ENCODE assay signal across 12 mouse cellular contexts in the genomic region with DNA sequence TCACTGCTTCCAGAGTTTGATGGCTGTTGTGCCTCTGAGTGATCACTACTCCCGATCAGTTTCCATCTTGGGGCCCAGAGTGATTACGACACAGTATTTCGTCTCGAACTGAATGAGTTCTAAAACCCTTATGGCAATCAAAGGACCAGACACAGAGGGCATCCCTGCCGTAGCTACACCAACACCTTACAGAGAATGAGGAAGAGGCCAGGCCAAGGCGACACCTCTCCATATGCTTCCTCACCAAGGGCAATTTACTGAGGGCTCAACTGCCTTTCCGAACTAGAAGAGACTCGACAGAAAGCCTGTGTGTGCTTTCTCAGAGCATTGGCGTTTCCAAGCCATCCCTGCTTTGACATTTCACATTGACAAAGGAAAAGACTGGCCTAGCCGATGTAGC.
A peak's percentile ranks its signal among the peaks of the same experiment; 100 is the strongest.
DNase-seq lines count a peak whose midpoint lies in the region; ATAC-seq and TF ChIP-seq lines count a peak whose summit lies in the region.
"Had no signal": no experiment of that assay in that cellular context is flagged by ENCODE, and none has a peak within 500 bp of the region (broad histone marks: within the 10 kb centered on the region; RNA-seq: fewer than 3 reads in every experiment).

No protein-coding gene starts in this region.

- H3K27me3 ChIP-seq in heart, embryonic 16.5 days (ENCODE audit: control insufficient read depth, insufficient read depth, low read length), result no peaks in the 10 kb centered on the region
- no peaks in the 10 kb centered on the region for H3K27me3 ChIP-seq in lung, embryonic 14.5 days (ENCODE audit: insufficient read depth, low read length)
- H3K27me3 ChIP-seq in hindbrain, embryonic 15.5 days, result no peaks in the 10 kb centered on the region
- H3K27me3 ChIP-seq: embryonic facial prominence, embryonic 15.5 days; midbrain, embryonic 12.5 days had no signal

- 51% methylated on average over 10 of the region's 10 CpGs for WGBS in heart, embryonic 16.5 days
- 57% methylated on average over 10 of the region's 10 CpGs for WGBS in lung, embryonic 14.5 days
- WGBS in hindbrain, embryonic 15.5 days, result 67% methylated on average over 10 of the region's 10 CpGs

- H3K4me1 ChIP-seq in heart, embryonic 16.5 days (ENCODE audit: control insufficient read depth, insufficient read depth, low read length), result no peaks in the 10 kb centered on the region
- no peaks in the 10 kb centered on the region for H3K4me1 ChIP-seq in lung, embryonic 14.5 days (ENCODE audit: insufficient read depth)
- 0 out of 2 replicates have a peak, but pooled peaks cover 4% of the 10 kb centered on the region for H3K4me1 ChIP-seq in hindbrain, embryonic 15.5 days (replicated peaks)
- H3K4me1 ChIP-seq: embryonic facial prominence, embryonic 15.5 days had no signal

- peak overlapping the region; percentile 48; the same call in 1 of the 2 replicates for H3K4me3 ChIP-seq in heart, embryonic 16.5 days (ENCODE audit: low read length)
- 0 out of 2 replicates have a peak overlapping the region, but pooled peaks have one; percentile 0 for H3K4me3 ChIP-seq in lung, embryonic 14.5 days (ENCODE audit: low read depth, low read length)
- H3K4me3 ChIP-seq in hindbrain, embryonic 15.5 days, result no peak overlapping the region
- H3K4me3 ChIP-seq in gastrocnemius, adult 2 months, result no peak overlapping the region
- H3K4me3 ChIP-seq: embryonic facial prominence, embryonic 15.5 days had no signal

- no peak for ATAC-seq in heart, embryonic 16.5 days (replicated peaks; ENCODE audit: extremely low read depth, insufficient read depth, low FRiP score)
- ATAC-seq in lung, embryonic 14.5 days (ENCODE audit: insufficient read depth), result no peak
- ATAC-seq in hindbrain, embryonic 15.5 days (ENCODE audit: low FRiP score, low read depth), result 0 out of 2 replicates have a peak, but pooled peaks have one; percentile 30
- ATAC-seq: liver, postnatal 0 days had no signal

- TF ChIP-seq CTCF in lung, embryonic 14.5 days (IDR thresholded peaks at IDR 0.05; ENCODE audit: low read depth), result no peak
- TF ChIP-seq CTCF in gastrocnemius, adult 2 months (IDR thresholded peaks at IDR 0.05), result no peak

- H3K4me2 ChIP-seq in heart, embryonic 16.5 days (ENCODE audit: low read depth, low read length), result peak overlapping the region; percentile 65
- peak overlapping the region; percentile 42 for H3K4me2 ChIP-seq in lung, embryonic 14.5 days
- peak overlapping the region; percentile 33; the same call in 1 of the 2 replicates for H3K4me2 ChIP-seq in hindbrain, embryonic 15.5 days

- peak overlapping the region; percentile 72 for H3K9ac ChIP-seq in heart, embryonic 16.5 days (ENCODE audit: low read length)
- H3K9ac ChIP-seq in lung, embryonic 14.5 days, result no peak overlapping the region
- H3K9ac ChIP-seq in hindbrain, embryonic 15.5 days, result no peak overlapping the region
- H3K9ac ChIP-seq: embryonic facial prominence, embryonic 15.5 days; liver, postnatal 0 days; midbrain, embryonic 12.5 days had no signal

- H3K9me3 ChIP-seq in heart, embryonic 16.5 days (replicated peaks; ENCODE audit: control insufficient read depth, low read length), result no peaks in the 10 kb centered on the region
- no peaks in the 10 kb centered on the region for H3K9me3 ChIP-seq in lung, embryonic 14.5 days (ENCODE audit: low read depth, low read length)
- no peaks in the 10 kb centered on the region for H3K9me3 ChIP-seq in hindbrain, embryonic 15.5 days
- H3K9me3 ChIP-seq: embryonic facial prominence, embryonic 15.5 days; midbrain, embryonic 12.5 days had no signal

- no peaks in the 10 kb centered on the region for H3K36me3 ChIP-seq in heart, embryonic 16.5 days (ENCODE audit: control insufficient read depth, insufficient read depth)
- H3K36me3 ChIP-seq in lung, embryonic 14.5 days (ENCODE audit: insufficient read depth), result no peaks in the 10 kb centered on the region
- H3K36me3 ChIP-seq in hindbrain, embryonic 15.5 days, result no peaks in the 10 kb centered on the region
- H3K36me3 ChIP-seq: embryonic facial prominence, embryonic 15.5 days; midbrain, embryonic 12.5 days had no signal

- no peak for DNase-seq in heart, adult 11 months
- no peak for DNase-seq in lung, embryonic 14.5 days
- DNase-seq in lung, postnatal 25 days (ENCODE audit: low spot score), result no peak
- DNase-seq in neural tube, embryonic 10.5 days (ENCODE audit: extremely low spot score, low spot score), result peak; percentile 13
- no peak for DNase-seq in adrenal gland, postnatal 4 days (ENCODE audit: low spot score in 2 of 2)
- DNase-seq in gastrocnemius, adult 2 months, result no peak
- DNase-seq: liver, postnatal 0 days; thymus, postnatal 25 days had no signal

- no peak overlapping the region; the same call in 1 of the 2 replicates for H3K27ac ChIP-seq in heart, embryonic 16.5 days (ENCODE audit: low read length)
- no peak overlapping the region; the same call in 1 of the 2 replicates for H3K27ac ChIP-seq in lung, embryonic 14.5 days (ENCODE audit: low read depth)
- H3K27ac ChIP-seq in hindbrain, embryonic 15.5 days (replicated peaks), result no peak overlapping the region
- no peak overlapping the region for H3K27ac ChIP-seq in gastrocnemius, adult 2 months
- H3K27ac ChIP-seq: embryonic facial prominence, embryonic 15.5 days; midbrain, embryonic 12.5 days had no signal

- intact Hi-C loops in gastrocnemius, adult 2 months (cut with DNase I), result no loop called here

Comparison
In these comparisons a context has a peak if more than half of its experiments do, and no peak if none do; other contexts are left out.
1. H3K4me3 ChIP-seq: peak in heart, embryonic 16.5 days (single experiment) and lung, embryonic 14.5 days (single experiment); none in hindbrain, embryonic 15.5 days (single experiment) and gastrocnemius, adult 2 months (single experiment).
2. Peak in every context shown above with its lines, with median percentiles within 50 percentile points of each other: H3K4me2 ChIP-seq.